ENCODE assay signal across 15 mouse cellular contexts in the genomic region with DNA sequence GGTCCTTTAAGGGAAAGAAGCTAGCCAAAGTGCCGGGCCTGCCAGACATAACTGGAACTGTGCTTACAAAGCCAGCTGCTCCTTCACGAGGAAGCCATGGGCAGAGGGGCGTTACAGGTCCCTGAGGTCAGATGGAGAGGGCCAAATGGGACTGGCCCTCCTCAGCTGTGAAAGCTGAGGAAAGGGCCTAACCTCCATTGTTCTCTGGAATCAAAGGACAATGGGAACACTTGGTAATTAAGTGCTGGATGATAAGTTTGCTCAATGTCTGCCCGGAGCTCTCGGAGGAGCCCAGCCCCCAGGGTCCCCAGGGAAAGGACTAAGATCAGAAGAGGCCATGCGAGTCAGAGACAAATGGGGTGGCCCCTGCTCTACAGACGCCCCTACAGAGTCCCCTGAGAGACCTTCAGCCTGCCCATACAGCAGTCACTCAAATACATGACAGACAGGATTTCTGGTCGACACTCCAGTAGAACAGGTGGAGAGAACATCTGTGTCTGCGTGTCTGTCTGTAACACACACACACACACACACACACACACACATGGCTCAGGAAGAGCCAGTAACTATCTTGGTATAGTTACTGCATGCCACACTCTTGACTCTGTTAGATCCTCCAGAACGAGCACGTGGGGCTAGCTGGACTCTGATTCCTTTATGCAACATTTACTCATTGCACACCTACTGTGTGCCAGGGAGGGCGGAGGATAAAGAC. TPM values are rescaled to one million over a fixed set of nuclear protein-coding genes. Genes with fewer than 3 reads are reported as not detected.
DNase-seq lines count a peak whose midpoint lies in the region; ATAC-seq and TF ChIP-seq lines count a peak whose summit lies in the region.
"Had no signal": no experiment of that assay in that cellular context is flagged by ENCODE, and none has a peak within 500 bp of the region (broad histone marks: within the 10 kb centered on the region; RNA-seq: fewer than 3 reads in every experiment).

No protein-coding gene starts in this region.

- intact Hi-C loops in left cerebral cortex, postnatal 14 days (cut with DNase I), result no loop called here

- H3K36me3 ChIP-seq in hindbrain, embryonic 11.5 days (ENCODE audit: control insufficient read depth, insufficient read depth, low read length), result no peaks in the 10 kb centered on the region
- H3K36me3 ChIP-seq in hindbrain, postnatal 0 days (ENCODE audit: insufficient read depth, low read length), result no peaks in the 10 kb centered on the region
- peaks cover 12% of the 10 kb centered on the region; the same call in 1 of the 2 replicates for H3K36me3 ChIP-seq in E14TG2a.4 (ENCODE audit: insufficient read depth, low read length)
- peaks cover 52% of the 10 kb centered on the region for H3K36me3 ChIP-seq in midbrain, embryonic 14.5 days (ENCODE audit: control insufficient read depth, insufficient read depth, low read length)
- H3K36me3 ChIP-seq: intestine, embryonic 15.5 days had no signal

- peak overlapping the region; percentile 68 for H3K27ac ChIP-seq in hindbrain, embryonic 11.5 days (ENCODE audit: low read depth, low read length)
- no peak overlapping the region for H3K27ac ChIP-seq in hindbrain, postnatal 0 days
- H3K27ac ChIP-seq in midbrain, embryonic 14.5 days (replicated peaks; ENCODE audit: low read depth, low read length), result 0 out of 2 replicates have a peak overlapping the region, but pooled peaks have one; percentile 26
- H3K27ac ChIP-seq: intestine, embryonic 15.5 days; kidney, postnatal 0 days had no signal

- peaks cover 7% of the 10 kb centered on the region; the same call in 1 of the 2 replicates for H3K4me1 ChIP-seq in hindbrain, embryonic 11.5 days (replicated peaks; ENCODE audit: control insufficient read depth, insufficient read depth, low read length)
- H3K4me1 ChIP-seq in hindbrain, postnatal 0 days (ENCODE audit: insufficient read depth, low read length), result peaks cover 18% of the 10 kb centered on the region; the same call in 1 of the 2 replicates
- peaks cover 63% of the 10 kb centered on the region for H3K4me1 ChIP-seq in E14TG2a.4 (replicated peaks; ENCODE audit: low read depth, low read length)
- H3K4me1 ChIP-seq in midbrain, embryonic 14.5 days (ENCODE audit: control insufficient read depth, insufficient read depth, low read length), result peaks cover 36% of the 10 kb centered on the region

- DNase-seq in hindbrain, embryonic 11.5 days (ENCODE audit: low spot score), result peak; percentile 62
- no peak for DNase-seq in hindbrain, postnatal 0 days (ENCODE audit: low spot score)
- peak; percentile 62 for DNase-seq in embryo, embryonic 10.5 days (ENCODE audit: low spot score)
- peak; percentile 37 for DNase-seq in midbrain, embryonic 14.5 days
- DNase-seq in left cerebral cortex, postnatal 14 days (ENCODE audit: low spot score in 2 of 2), result no peak
- no peak for DNase-seq in thymus, postnatal 0 days (ENCODE audit: low spot score)
- DNase-seq: cerebellum, postnatal 36 days; gastrocnemius, postnatal 25 days; heart, postnatal 10 days; lung, embryonic 14.5 days had no signal

- H3K4me3 ChIP-seq in hindbrain, embryonic 11.5 days (ENCODE audit: low read depth, low read length), result no peak overlapping the region
- H3K4me3 ChIP-seq in hindbrain, postnatal 0 days (ENCODE audit: low read length), result no peak overlapping the region
- H3K4me3 ChIP-seq in E14TG2a.4 (replicated peaks; ENCODE audit: low read length), result peak overlapping the region; percentile 7; the same call in 1 of the 2 replicates
- H3K4me3 ChIP-seq in midbrain, embryonic 14.5 days (replicated peaks; ENCODE audit: low read depth, low read length), result no peak overlapping the region
- H3K4me3 ChIP-seq: intestine, embryonic 15.5 days had no signal

- peaks cover 22% of the 10 kb centered on the region for H3K27me3 ChIP-seq in hindbrain, embryonic 11.5 days (ENCODE audit: control insufficient read depth, insufficient read depth, low read length)
- H3K27me3 ChIP-seq in hindbrain, postnatal 0 days (ENCODE audit: insufficient read depth, low read length), result no peaks in the 10 kb centered on the region; the same call in 1 of the 2 replicates
- peaks cover 16% of the 10 kb centered on the region for H3K27me3 ChIP-seq in E14TG2a.4 (ENCODE audit: insufficient read depth, low read length)
- H3K27me3 ChIP-seq in midbrain, embryonic 14.5 days (ENCODE audit: control insufficient read depth, insufficient read depth, low read length), result no peaks in the 10 kb centered on the region

- H3K9ac ChIP-seq in hindbrain, embryonic 11.5 days (ENCODE audit: low read depth, low read length), result no peak overlapping the region
- H3K9ac ChIP-seq in hindbrain, postnatal 0 days (replicated peaks; ENCODE audit: low read length), result no peak overlapping the region
- no peak overlapping the region for H3K9ac ChIP-seq in midbrain, embryonic 14.5 days (replicated peaks; ENCODE audit: low read length)
- H3K9ac ChIP-seq: intestine, embryonic 15.5 days; lung, embryonic 14.5 days had no signal

- no peaks in the 10 kb centered on the region for H3K9me3 ChIP-seq in hindbrain, embryonic 11.5 days (ENCODE audit: control insufficient read depth, low read length)
- no peaks in the 10 kb centered on the region for H3K9me3 ChIP-seq in hindbrain, postnatal 0 days (ENCODE audit: low read length)
- H3K9me3 ChIP-seq in E14TG2a.4 (ENCODE audit: low read length), result no peaks in the 10 kb centered on the region
- no peaks in the 10 kb centered on the region for H3K9me3 ChIP-seq in midbrain, embryonic 14.5 days (ENCODE audit: control insufficient read depth, low read length)
- H3K9me3 ChIP-seq: intestine, embryonic 15.5 days had no signal

- no peak overlapping the region for H3K4me2 ChIP-seq in hindbrain, embryonic 11.5 days (replicated peaks; ENCODE audit: low read depth, low read length)
- no peak overlapping the region for H3K4me2 ChIP-seq in hindbrain, postnatal 0 days (ENCODE audit: low read depth, low read length)
- peak overlapping the region; percentile 21; the same call in 1 of the 2 replicates for H3K4me2 ChIP-seq in midbrain, embryonic 14.5 days (ENCODE audit: low read length)
- H3K4me2 ChIP-seq: intestine, embryonic 15.5 days; liver, embryonic 11.5 days; lung, embryonic 14.5 days had no signal

- WGBS in hindbrain, embryonic 11.5 days, result 23% methylated on average over 12 of the region's 12 CpGs
- WGBS in hindbrain, postnatal 0 days, result 26% methylated on average over 12 of the region's 12 CpGs
- 24% methylated on average over 12 of the region's 12 CpGs for WGBS in midbrain, embryonic 14.5 days

- no peak for TF ChIP-seq CTCF in hindbrain, postnatal 0 days (IDR thresholded peaks at IDR 0.05; ENCODE audit: low read depth)
- TF ChIP-seq CTCF in E14TG2a.4 (conservative IDR thresholded peaks at IDR 0.05; ENCODE audit: low read length), result no peak

- peak; percentile 38 for ATAC-seq in hindbrain, embryonic 11.5 days (ENCODE audit: low FRiP score)
- no peak for ATAC-seq in hindbrain, postnatal 0 days
- ATAC-seq in midbrain, embryonic 14.5 days (ENCODE audit: low FRiP score, low TSS enrichment), result no peak
- ATAC-seq: CD4-positive, CD25-positive, alpha-beta regulatory T cell, adult 4 months; intestine, embryonic 15.5 days had no signal

RNA-seq across cellular contexts. Expression of a gene that starts 10.2 kb away (rescaled TPM):
- polyA plus RNA-seq in hindbrain, embryonic 11.5 days (2014; fragmentation: Nextera tagmentation; extraction: Ambion mirVana), result 27.1 and 31.4 TPM in 2 replicates
- total RNA-seq in hindbrain, postnatal 0 days (2014; rRNA removed), result 13.3 and 18.4 TPM in 2 replicates
- 4.1 and 4.4 TPM in 2 replicates for polyA plus RNA-seq in hindbrain, postnatal 0 days (2015; fragmentation: Nextera tagmentation; extraction: Ambion mirVana)
- polyA plus RNA-seq in midbrain, embryonic 14.5 days (2014; fragmentation: Nextera tagmentation; extraction: Ambion mirVana), result 16.4 and 18.4 TPM in 2 replicates
- total RNA-seq in left cerebral cortex, postnatal 14 days (2021), result 1 to 10 TPM; 9.0 to 9.1 TPM
- polyA plus RNA-seq in thymus, postnatal 0 days (2015; fragmentation: Nextera tagmentation; extraction: Ambion mirVana), result 0.08 TPM in 1 of 2 replicates, not detected in the other
- total RNA-seq: gastrocnemius, postnatal 25 days; heart, postnatal 10 days had no signal
- polyA plus RNA-seq: CD4-positive, CD25-positive, alpha-beta regulatory T cell, adult 4 months; kidney, postnatal 0 days; liver, embryonic 11.5 days; lung, embryonic 14.5 days had no signal

RNA-seq across cellular contexts. Expression of a gene that starts 13.8 kb away (rescaled TPM):
- polyA plus RNA-seq in hindbrain, embryonic 11.5 days (2014; fragmentation: Nextera tagmentation; extraction: Ambion mirVana), result 13.4 and 14.8 TPM in 2 replicates
- total RNA-seq in hindbrain, postnatal 0 days (2014; rRNA removed), result 51.7 and 54.5 TPM in 2 replicates
- 26.4 and 26.8 TPM in 2 replicates for polyA plus RNA-seq in hindbrain, postnatal 0 days (2015; fragmentation: Nextera tagmentation; extraction: Ambion mirVana)
- 11.5 and 17.4 TPM in 2 replicates for polyA plus RNA-seq in midbrain, embryonic 14.5 days (2014; fragmentation: Nextera tagmentation; extraction: Ambion mirVana)
- 10 to 100 TPM; 58.4 to 62.4 TPM for total RNA-seq in left cerebral cortex, postnatal 14 days (2021)
- polyA plus RNA-seq in thymus, postnatal 0 days (2015; fragmentation: Nextera tagmentation; extraction: Ambion mirVana), result 23.2 and 23.6 TPM in 2 replicates

RNA-seq across cellular contexts. Expression of a gene that starts 51.9 kb away (rescaled TPM):
- 10.7 and 13.1 TPM in 2 replicates for polyA plus RNA-seq in hindbrain, embryonic 11.5 days (2014; fragmentation: Nextera tagmentation; extraction: Ambion mirVana)
- 4.9 TPM in 1 of 2 replicates, not detected in the other for total RNA-seq in hindbrain, postnatal 0 days (2014; rRNA removed)
- 0.74 and 1.2 TPM in 2 replicates for polyA plus RNA-seq in hindbrain, postnatal 0 days (2015; fragmentation: Nextera tagmentation; extraction: Ambion mirVana)
- polyA plus RNA-seq in midbrain, embryonic 14.5 days (2014; fragmentation: Nextera tagmentation; extraction: Ambion mirVana), result 0.76 and 0.96 TPM in 2 replicates
- 1 to 10 TPM in 1 of 2 experiments, under 1 TPM in 1; 0.75 to 1.2 TPM for total RNA-seq in left cerebral cortex, postnatal 14 days (2021)
- polyA plus RNA-seq in thymus, postnatal 0 days (2015; fragmentation: Nextera tagmentation; extraction: Ambion mirVana), result 2.1 TPM in 2 replicates
- polyA plus RNA-seq: CD4-positive, CD25-positive, alpha-beta regulatory T cell, adult 4 months had no signal

Comparison
In these comparisons a context has a peak if more than half of its experiments do, and no peak if none do; other contexts are left out.
1. DNase-seq: peak in hindbrain, embryonic 11.5 days (single experiment), embryo, embryonic 10.5 days (single experiment) and midbrain, embryonic 14.5 days (single experiment); none in hindbrain, postnatal 0 days (single experiment), left cerebral cortex, postnatal 14 days (0 of 2) and thymus, postnatal 0 days (single experiment).